Mouse (Mus musculus): ENCODE results near the gene Rpl11.
"Not testable (repeated sequence)": the region's sequence is repeated elsewhere in the genome, so short reads cannot be mapped to it uniquely, and the experiment has no call there.

The Rpl11 gene

GRCm38 (mm10) chr4:135980223-135980622, 73.0 kb downstream of the Rpl11 start:
- in situ Hi-C loops (cut with MboI) = not testable (repeated sequence)

Measured in mature B cell (primary cell).